Mouse (Mus musculus) G1E-ER4 (cell line): Measurements from ENCODE around the gene AI464131. TPM values are rescaled to one million over a fixed set of nuclear protein-coding genes. Genes with fewer than 3 reads are reported as not detected.

ENCODE experiments used
- GATA1 ChIP-seq: IDR thresholded peaks from one replicate; pipeline ENCODE4 v1.8.0; 2012; ENCODE audit warnings: low read length, inconsistent platforms
- polyA plus RNA-seq: library from polyadenylated mRNA; stranded (reverse); fragments of >175 nt; gene quantifications from 2 replicates; pipeline ENCODE4 v1.2.3, GENCODE M21; 2012

The AI464131 gene
- polyA plus RNA-seq, 1 experiment: 0.68 TPM

GRCm38 (mm10) chr4:41495076-41495475 is 7.8 kb downstream of the AI464131 start:
- no peak for TF ChIP-seq GATA1

- TF ChIP-seq GATA1: no peak
Measured at GRCm38 (mm10) chr4:41494378-41494777, 8.5 kb downstream of the AI464131 start.

GRCm38 (mm10) chr4:41493464-41494116 is 9.3 kb downstream of the AI464131 start:
- no peak for TF ChIP-seq GATA1

- no peak for TF ChIP-seq GATA1
Measured at GRCm38 (mm10) chr4:41492951-41493350, 9.9 kb downstream of the AI464131 start.

- TF ChIP-seq GATA1: no peak
Measured at GRCm38 (mm10) chr4:41481601-41482017, 21.3 kb downstream of the AI464131 start.

- TF ChIP-seq GATA1: no peak
Measured at GRCm38 (mm10) chr4:41480254-41480653, 22.6 kb downstream of the AI464131 start.

GRCm38 (mm10) chr4:41479456-41479804 is 23.4 kb downstream of the AI464131 start:
- TF ChIP-seq GATA1: no peak

GRCm38 (mm10) chr4:41478751-41479455 is 24.0 kb downstream of the AI464131 start:
- no peak for TF ChIP-seq GATA1

GRCm38 (mm10) chr4:41477648-41478160 is 25.2 kb downstream of the AI464131 start:
- no peak for TF ChIP-seq GATA1

GRCm38 (mm10) chr4:41471384-41471689 is 31.5 kb downstream of the AI464131 start:
- no peak for TF ChIP-seq GATA1

- TF ChIP-seq GATA1: no peak
Measured at GRCm38 (mm10) chr4:41470684-41471383, 32.0 kb downstream of the AI464131 start.

GRCm38 (mm10) chr4:41470051-41470683 is 32.7 kb downstream of the AI464131 start:
- TF ChIP-seq GATA1: no peak

- TF ChIP-seq GATA1: no peak
Measured at GRCm38 (mm10) chr4:41469199-41469598, 33.7 kb downstream of the AI464131 start.

GRCm38 (mm10) chr4:41468396-41469080 is 34.3 kb downstream of the AI464131 start:
- TF ChIP-seq GATA1: no peak

- no peak for TF ChIP-seq GATA1
Measured at GRCm38 (mm10) chr4:41465287-41465665, 37.6 kb downstream of the AI464131 start.
